Mouse (Mus musculus) left cerebral cortex, adult 2 months (tissue): ENCODE data around the gene Rrn3. TPM values are rescaled to one million over a fixed set of nuclear protein-coding genes. Genes with fewer than 3 reads are reported as not detected.

ENCODE experiments used
- DNase-seq, 2 experiments: peaks; one replicate each; pipeline ENCODE4 v3.0.0; 2021 to 2022; ENCODE audit warnings: low spot score in 2 of 2, mixed read lengths in 1 of 2; ENCODE audit errors: extremely low spot score in 1 of 2
- H3K27ac ChIP-seq: fragments of 200-600 bp; 2 replicates; pipeline ENCODE4 v1.8.1; 2022
- H3K4me3 ChIP-seq: fragments of 200-600 bp; 2 replicates; pipeline ENCODE4 v1.8.1; 2022
- CTCF ChIP-seq: fragments of 200-600 bp; IDR thresholded peaks from 2 replicates; pipeline ENCODE4 v1.8.1; 2022; ENCODE audit warnings: antibody characterized with exemption, mild to moderate bottlenecking, moderate library complexity
- intact Hi-C: fragments of 180-260 bp; cut with DNase I; formaldehyde crosslinking; loops from one replicate; pipeline ENCODE4 v1.15.1; 2025
- total RNA-seq, 2 experiments: library from RNA; stranded (reverse); gene quantifications; 2 replicates each; pipeline ENCODE4 v1.2.3; 2021

Rrn3 gene
- total RNA-seq, 2 experiments from 2014 or later: 44.9 to 50.8 TPM

GRCm38 (mm10) chr16:13796746-13797175 lies 16.3 kb downstream of the Rrn3 start:
- TF ChIP-seq CTCF: no peak
- H3K27ac ChIP-seq: no peak overlapping the region
- DNase-seq: no peak
- intact Hi-C loops: no loop called here
- no peak overlapping the region for H3K4me3 ChIP-seq

DNA sequence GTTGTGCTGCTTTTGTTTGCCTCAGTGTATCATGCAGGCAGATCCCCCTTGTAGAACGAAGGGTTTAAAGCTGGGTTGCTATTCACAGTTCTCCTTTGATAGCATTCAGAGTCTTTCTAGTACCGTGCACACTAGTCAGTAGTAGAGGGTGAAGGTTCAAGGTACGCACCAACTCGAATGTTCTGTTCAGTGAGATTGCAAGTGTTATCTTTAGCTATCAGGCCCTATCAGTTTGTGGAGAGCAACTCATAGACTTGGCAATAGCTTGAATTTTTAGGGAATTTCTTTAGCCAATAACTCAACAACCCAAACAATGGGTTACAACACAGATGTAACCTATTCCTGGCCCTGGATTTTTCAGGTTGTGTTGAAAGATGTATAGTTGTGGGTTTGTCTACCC lies 20.7 kb downstream of the Rrn3 start:
- no peak for DNase-seq
- intact Hi-C loops: no loop called here
- H3K27ac ChIP-seq: no peak overlapping the region
- TF ChIP-seq CTCF: no peak
- H3K4me3 ChIP-seq: no peak overlapping the region

DNA sequence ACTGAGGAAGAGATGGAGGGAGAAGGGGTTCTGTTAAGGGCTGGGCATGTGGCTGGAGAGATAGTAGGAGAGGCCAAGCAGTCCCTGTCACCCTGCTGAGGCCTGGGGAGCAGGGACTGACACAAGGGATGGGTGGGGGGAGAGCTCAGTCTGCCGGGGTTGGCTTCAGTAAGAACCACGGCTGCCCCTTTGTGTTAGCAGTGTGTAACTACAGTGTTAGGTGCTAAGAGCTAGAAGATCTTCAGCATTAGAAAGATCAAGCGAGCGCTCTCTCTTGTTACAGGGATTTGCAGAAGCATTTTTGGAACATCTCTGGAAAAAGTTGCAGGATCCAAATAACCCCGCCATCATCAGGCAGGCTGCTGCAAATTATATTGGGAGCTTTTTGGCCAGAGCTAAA lies 24.2 kb downstream of the Rrn3 start:
- Histone ChIP-seq H3K4me3 (no peak overlapping the region), H3K27ac (peak overlapping the region; percentile 37)
- intact Hi-C loops: no loop called here
- DNase-seq: no peak
- TF ChIP-seq CTCF: peak; percentile 27

DNA sequence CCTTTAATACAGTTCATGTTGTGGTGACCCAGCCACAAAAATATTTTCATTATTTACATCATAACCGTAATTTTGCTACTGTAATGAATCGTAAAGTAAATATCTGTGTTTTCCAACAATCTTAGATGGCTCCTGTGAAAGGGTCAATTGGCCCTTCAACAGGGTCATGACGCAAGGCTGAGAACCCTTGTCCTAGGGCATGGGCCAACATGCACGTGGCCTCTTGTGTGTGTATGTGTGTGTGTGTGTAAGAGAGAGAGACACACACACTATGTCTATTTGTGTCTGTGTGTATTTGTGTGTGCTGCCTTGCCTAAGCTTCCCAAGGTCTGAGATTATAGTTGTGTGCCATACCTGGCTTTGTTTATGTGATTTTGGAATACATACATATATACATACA lies 27.1 kb downstream of the Rrn3 start:
- Histone ChIP-seq H3K4me3 (no peak overlapping the region), H3K27ac (no peak overlapping the region)
- intact Hi-C loops: no loop called here
- no peak for DNase-seq
- TF ChIP-seq CTCF: no peak

- intact Hi-C loops: no loop called here
- Histone ChIP-seq H3K27ac (no peak overlapping the region), H3K4me3 (no peak overlapping the region)
- no peak for TF ChIP-seq CTCF
- no peak for DNase-seq
Measured at GRCm38 (mm10) chr16:13808410-13808809, 27.9 kb downstream of the Rrn3 start.

- no peak for DNase-seq
- TF ChIP-seq CTCF: no peak; the same call in 1 of the 2 replicates
- intact Hi-C loops: no loop called here
- H3K27ac ChIP-seq: no peak overlapping the region
- H3K4me3 ChIP-seq: no peak overlapping the region
Measured at GRCm38 (mm10) chr16:13812152-13812551, 31.6 kb downstream of the Rrn3 start.

DNA sequence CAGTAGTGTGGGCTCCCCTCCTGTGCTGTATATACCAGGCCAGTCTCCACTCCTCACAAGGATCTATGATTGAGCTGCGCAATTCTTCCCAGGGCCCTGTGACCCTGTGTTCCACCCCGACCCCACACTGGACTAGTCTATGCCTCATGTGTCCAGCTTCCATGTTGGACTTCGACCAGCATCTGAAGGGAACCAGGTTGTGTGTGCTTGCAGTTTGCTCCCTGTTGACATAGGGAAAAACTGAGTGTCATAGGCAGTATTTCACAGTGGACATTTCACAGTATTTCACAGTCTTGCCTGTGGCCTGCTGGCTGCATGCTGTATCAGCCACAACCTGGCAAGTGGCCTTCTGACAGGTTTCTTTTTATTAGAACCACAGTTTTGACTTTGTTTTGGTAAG lies 32.7 kb downstream of the Rrn3 start:
- H3K4me3 ChIP-seq: no peak overlapping the region
- no peak overlapping the region for H3K27ac ChIP-seq
- no peak for TF ChIP-seq CTCF
- DNase-seq: no peak
- intact Hi-C loops: no loop called here

DNA sequence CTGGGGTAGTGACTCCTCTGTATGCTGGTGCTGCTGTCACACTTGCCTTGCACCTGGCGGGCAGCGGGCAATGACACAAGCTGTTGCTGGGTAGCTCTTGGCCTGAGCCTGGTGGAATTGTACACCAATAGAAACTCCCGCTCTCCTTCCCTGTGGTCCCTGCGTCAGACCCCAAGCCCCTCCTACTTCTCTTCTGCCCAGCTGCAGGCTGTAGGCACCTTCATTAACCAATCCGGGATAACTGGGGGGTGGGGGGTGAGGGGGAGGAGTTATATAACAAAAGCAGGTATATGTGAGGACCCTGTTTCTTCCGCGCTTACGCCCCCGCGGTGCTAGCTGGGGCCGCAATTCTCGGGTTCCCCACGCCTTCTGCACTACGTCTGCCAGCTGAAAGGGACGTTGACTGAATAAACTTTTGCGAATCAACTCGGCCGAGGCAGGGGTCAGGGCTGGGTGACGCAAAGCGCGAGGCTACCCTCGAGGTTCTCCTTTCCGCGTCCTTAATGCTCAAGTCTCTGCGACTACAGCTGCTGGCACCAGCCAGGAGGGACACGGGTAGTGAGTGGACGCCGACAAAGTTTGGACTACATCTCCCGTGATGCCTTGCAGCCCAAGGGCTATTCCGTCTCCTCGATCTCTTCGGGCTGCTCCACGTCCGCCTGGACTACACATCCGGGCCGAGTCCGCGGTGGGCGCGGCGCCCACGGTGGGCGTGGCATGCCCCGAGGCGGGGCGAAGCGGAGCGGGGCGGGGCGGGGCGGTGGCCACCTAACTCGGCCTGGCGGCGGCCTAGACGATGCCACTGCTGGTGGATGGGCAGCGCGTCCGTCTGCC lies 38.3 kb downstream of the Rrn3 start, which contains the start of gene Ntan1:
TSS of gene Ntan1 (plus strand) at position 286 of the 834 bp plus-strand sequence.
- no peak for TF ChIP-seq CTCF
- peak; percentile 95 to 96 for DNase-seq
- Histone ChIP-seq H3K4me3 (peak within 1 kb of the TSS; percentile 87), H3K27ac (peak within 1 kb of the TSS; percentile 100)
- intact Hi-C loops: no loop called here

GRCm38 (mm10) chr16:13819394-13819743 lies 38.9 kb downstream of the Rrn3 start:
- H3K27ac ChIP-seq: peak overlapping the region; percentile 100
- peak overlapping the region; percentile 87 for H3K4me3 ChIP-seq
- intact Hi-C loops: no loop called here
- no peak for DNase-seq
- no peak for TF ChIP-seq CTCF

DNA sequence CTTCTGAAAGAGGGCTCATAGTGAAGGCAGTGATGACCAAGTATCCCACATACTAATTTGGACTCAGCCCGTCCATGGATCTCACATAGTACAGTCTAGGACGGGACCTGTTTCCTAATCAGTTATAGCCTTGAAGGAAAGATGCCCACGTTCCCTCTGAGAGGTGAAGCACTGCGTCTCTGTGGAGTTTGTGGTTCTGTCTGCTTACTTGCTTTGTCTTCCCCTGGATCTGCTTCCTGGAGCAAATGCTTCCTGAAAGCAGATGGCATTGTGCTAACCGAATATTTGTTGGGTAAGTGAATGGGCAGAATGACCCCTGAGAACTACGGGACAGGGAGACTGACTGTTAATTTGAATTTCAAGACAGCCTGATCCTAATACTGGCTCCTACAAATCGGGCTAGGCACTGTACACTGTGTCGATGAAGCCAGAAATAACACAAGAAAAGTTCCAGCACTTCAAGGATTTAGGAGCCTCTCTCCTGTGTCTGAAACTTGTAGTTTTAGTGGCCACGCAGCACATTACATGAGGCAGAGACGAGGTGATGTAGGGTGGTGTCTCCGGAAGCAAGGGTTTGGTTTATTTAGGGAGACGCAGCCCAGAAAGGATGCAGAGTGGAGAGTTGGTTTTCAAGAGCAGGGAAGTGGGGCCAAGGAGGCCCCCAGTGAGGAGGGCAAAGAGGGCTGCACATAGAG lies 39.4 kb downstream of the Rrn3 start:
- H3K4me3 ChIP-seq: peak overlapping the region; percentile 87
- no peak; the same call in 1 of the 2 replicates for TF ChIP-seq CTCF
- H3K27ac ChIP-seq: peak overlapping the region; percentile 100
- DNase-seq: no peak
- intact Hi-C loops: no loop called here

- no peak for DNase-seq
- no peak for TF ChIP-seq CTCF
- intact Hi-C loops: no loop called here
- Histone ChIP-seq H3K4me3 (no peak overlapping the region), H3K27ac (no peak overlapping the region)
Measured at GRCm38 (mm10) chr16:13820771-13821170, 40.3 kb downstream of the Rrn3 start.

GRCm38 (mm10) chr16:13825781-13826490 lies 45.4 kb downstream of the Rrn3 start:
- no peak for DNase-seq
- Histone ChIP-seq H3K27ac (no peak overlapping the region), H3K4me3 (no peak overlapping the region)
- intact Hi-C loops: no loop called here
- no peak for TF ChIP-seq CTCF
